Mouse (Mus musculus) T-helper 1 cell (primary cell): Measurements from ENCODE around the gene Zfp358.

Experiments used
- in situ Hi-C: fragments of 300-600 bp; cut with MboI, MseI; formaldehyde crosslinking; loops from one replicate; pipeline ENCODE4 v1.15.1; 2025; ENCODE audit warnings: high pct_unique_total_duplicates

The Zfp358 gene

DNA sequence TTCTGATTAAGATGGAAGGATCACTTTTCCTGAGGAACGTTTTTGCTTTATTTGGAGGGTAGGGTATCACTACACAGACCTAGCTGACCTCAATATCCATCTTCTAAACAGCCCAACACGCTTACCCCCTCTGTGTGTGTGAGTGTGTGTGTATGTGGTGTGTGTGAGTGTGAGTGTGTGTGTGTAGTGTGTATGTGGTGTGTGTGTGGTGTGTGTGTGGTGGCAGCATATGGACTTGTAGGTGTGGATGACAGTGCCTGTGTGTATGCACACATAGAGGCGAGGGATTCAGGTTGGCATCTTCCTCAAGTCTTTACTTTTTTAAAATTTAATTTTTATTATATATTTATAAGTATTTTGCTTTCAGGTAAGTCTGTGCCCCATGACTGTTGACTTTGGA is 5.6 kb downstream of the Zfp358 start:
- in situ Hi-C loops, result no loop called here

- in situ Hi-C loops, result no loop called here
Observed at GRCm38 (mm10) chr8:3499751-3500150, 6.8 kb downstream of the Zfp358 start.

DNA sequence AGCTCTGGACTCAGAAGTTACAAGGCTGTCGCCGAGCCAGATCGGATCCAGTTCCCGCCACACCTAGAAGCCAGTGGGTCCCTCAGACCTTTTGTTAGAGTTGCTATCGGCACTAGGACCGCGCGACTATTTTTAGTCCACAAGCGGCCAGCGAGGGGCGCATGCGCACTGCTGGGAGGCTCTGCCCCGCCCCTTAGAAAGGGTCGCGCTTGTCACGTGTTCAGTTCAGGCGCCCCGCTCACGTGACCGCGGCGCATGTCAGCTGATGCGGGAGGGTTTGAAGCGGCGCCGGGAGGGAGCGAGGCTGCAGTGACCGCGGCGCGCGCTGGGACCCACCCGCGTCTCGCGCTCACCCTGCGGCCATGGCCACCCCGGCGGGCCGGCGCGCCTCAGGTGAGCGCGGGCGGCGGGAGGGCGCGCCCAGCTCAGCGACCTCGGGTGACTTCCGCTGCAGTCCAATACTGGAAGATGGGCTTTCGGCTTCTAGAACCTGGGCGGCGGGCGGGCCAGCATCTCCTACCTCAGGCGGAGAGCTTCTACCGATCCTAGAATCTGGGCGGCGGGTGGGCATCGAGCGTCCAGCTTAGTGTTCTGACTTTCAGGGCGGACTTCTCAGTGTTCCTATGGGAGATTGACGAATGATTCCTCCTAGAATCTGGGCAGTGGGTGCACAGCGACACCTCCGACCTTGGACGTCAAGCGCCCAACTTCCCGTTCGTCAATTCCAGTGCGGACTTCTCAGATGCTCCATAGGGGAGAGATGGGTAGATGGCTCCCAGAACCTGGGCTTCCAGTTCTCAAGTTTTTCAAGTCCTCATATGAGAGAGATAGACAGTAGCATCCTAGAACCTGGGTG is 7.5 kb downstream of the Zfp358 start, which contains the start of gene Mcoln1:
Mcoln1 (plus strand) TSS at position 223 of the 856 bp plus-strand sequence.
- in situ Hi-C loops, result no loop called here

DNA sequence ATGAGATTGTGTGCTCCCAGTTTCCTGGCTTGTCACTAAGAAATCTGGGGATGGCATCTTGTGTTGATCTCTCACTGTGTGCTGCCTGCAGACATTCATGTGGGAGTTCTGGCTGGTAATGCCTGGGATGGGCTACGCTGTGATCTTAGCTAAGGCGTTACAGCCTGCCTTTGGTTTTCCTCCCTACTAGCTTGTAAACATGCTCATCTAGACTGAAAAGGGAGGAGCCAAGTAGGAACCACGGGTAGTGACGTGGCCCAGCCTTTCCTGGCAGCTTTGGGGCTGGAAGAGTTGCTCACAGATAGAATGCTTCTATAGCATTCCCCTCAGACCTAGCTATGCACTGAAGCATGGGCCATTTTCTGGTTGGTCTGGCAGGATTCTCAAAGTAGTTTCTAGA is 9.3 kb downstream of the Zfp358 start:
- in situ Hi-C loops, result no loop called here

DNA sequence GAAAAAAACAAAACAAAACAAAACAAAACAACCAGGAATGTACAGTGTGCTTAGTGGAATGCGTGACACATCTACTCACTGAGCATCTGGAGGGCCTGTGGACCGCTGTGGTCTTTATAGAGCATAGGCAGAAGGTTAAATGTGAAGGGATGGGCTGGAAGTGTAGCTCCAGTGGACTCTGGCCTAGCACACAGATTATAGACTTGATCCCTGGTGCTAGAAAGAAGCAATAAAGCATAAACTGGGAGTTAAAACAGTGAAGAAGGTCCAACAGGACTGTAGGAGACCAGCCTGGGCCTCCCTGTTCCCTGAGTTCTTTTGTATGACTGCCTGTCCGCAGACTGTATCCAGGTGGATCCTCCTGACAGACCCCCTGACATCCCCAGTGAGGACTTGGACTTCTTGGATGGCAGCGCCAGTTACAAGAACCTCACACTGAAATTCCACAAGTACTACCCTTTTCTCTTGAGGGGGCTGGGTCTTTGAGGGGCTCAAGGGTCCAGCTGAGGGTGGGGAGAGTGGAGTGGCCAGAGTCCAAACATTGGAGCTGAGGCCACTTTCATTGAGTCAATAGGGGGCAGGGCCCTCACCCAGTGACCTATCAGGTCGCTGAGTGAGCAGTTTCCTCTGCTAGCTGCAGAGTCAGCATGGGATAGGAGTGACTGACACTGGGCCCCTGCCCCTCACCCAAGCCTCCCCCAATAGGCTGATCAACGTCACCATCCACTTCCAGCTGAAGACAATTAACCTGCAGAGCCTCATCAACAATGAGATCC is 15.2 kb downstream of the Zfp358 start:
- in situ Hi-C loops, result no loop called here

GRCm38 (mm10) chr8:3514681-3515247 is 21.8 kb downstream of the Zfp358 start:
- in situ Hi-C loops, result no loop called here

DNA sequence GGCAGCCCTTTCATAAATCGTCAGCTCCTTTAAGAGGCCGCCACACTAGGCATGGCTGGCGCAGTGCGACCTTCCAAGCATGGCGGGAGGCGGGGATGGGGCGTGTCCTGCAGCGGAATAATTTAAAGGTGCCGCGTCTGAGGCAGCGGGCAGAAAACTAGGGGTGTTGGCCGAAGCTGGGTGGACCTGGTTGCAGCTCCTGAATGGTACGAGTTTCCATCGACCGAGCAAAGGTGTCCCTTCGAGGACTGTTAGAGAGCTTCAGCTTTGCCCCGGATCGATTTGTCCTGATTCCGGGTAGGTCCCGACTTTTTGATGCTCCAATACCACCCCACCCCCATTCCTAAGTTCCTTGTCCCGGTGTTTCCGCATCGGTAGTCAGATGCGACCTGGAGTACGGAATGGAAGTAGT is 22.3 kb downstream of the Zfp358 start, which contains the start of gene Pnpla6:
Pnpla6 (plus strand) TSS at position 125 of the 412 bp plus-strand sequence.
- in situ Hi-C loops, result no loop called here

DNA sequence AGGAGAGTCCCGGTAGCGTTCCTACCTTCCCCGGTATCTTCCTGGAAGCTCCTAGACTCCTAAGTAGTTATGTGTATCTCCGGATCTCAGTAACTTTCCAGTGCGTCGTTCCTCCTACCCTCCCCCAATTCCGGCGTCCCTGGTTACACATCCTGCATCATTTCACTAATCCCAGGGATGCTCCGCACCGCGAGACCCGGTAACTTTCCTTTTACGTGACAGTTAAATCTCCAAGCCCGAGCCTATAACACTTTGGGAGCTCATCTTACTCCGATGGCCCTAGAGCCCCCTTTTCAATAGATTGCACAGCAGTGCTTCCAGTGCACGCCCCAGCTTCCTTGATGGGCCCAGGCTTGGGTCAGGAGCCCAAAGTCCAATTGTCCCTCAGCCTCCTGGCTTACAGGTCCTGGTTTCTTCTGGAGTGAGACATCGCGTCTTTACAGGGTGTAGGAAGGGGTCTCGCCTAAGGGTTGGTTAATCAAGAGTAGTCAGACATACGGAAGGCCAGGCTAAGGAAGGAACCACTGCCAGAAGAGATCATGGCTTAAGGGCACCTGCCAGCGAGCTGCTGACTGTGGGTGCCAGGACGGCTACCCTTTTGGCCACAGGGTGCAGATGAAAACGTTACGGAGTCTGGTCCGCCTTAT is 23.0 kb downstream of the Zfp358 start:
- in situ Hi-C loops, result no loop called here

DNA sequence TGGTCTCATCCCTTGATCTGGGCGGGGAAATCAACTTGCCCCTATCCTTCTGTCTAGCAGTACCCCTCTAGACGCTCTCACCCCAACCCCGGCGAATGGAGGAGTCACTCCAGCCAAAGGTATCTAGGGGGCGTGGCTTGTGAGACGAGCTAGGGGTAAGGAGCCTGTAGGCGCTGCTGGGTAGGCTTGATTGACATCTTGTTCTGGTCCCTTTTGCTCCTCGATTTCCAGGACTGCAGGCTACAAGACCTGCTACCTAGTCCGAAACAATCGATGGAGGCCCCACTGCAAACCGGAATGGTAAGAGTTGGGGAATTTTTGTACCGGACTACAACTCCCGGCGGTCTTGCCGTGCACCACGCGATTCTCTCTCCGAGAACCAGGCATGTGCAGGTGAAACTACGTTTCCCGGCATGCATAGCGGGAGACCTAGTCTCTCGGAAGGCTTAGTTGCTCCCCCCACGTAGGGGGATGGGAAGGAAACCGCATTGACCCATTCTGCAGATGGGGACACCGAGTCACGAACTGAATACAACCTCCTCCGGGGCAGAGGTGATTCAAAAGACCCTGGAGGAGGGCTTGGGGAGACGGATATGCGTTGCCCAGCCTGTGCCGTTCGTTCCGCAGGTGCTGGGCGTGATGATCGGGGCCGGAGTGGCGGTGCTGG is 23.6 kb downstream of the Zfp358 start:
- in situ Hi-C loops, result no loop called here

GRCm38 (mm10) chr8:3517117-3517495 is 24.2 kb downstream of the Zfp358 start:
- in situ Hi-C loops, result no loop called here

DNA sequence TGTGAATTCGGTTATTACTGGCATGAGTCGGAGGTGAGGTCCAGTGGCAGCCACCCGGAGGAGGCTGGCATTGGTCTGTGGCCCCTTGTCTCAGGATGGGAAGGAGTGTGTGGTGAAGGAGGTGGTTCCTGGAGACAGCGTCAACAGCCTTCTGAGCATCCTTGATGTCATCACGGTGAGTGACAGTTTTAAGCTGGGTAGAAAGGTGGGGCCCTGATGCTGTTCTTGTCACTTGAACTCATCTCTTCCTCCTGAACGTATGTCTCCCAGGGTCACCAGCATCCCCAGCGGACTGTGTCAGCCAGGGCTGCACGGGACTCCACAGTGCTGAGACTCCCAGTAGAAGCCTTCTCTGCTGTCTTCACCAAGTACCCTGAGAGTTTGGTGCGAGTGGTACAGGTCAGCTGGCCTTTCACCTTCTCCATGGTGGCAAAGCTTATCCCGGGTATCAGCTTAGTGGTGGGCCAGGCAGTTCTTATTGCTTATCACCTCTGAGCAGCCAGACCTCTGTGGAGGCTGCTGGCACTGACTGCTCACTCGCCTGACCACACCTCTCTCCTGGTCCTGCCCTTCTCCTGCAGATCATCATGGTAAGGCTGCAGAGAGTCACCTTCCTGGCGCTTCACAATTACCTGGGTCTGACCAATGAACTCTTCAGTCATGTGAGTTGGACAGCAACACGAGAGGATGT is 29.2 kb downstream of the Zfp358 start:
- in situ Hi-C loops, result no loop called here

GRCm38 (mm10) chr8:3530816-3531215 is 37.9 kb downstream of the Zfp358 start:
- in situ Hi-C loops, result no loop called here

- in situ Hi-C loops, result no loop called here
Observed at GRCm38 (mm10) chr8:3531936-3532335, 39.0 kb downstream of the Zfp358 start.

DNA sequence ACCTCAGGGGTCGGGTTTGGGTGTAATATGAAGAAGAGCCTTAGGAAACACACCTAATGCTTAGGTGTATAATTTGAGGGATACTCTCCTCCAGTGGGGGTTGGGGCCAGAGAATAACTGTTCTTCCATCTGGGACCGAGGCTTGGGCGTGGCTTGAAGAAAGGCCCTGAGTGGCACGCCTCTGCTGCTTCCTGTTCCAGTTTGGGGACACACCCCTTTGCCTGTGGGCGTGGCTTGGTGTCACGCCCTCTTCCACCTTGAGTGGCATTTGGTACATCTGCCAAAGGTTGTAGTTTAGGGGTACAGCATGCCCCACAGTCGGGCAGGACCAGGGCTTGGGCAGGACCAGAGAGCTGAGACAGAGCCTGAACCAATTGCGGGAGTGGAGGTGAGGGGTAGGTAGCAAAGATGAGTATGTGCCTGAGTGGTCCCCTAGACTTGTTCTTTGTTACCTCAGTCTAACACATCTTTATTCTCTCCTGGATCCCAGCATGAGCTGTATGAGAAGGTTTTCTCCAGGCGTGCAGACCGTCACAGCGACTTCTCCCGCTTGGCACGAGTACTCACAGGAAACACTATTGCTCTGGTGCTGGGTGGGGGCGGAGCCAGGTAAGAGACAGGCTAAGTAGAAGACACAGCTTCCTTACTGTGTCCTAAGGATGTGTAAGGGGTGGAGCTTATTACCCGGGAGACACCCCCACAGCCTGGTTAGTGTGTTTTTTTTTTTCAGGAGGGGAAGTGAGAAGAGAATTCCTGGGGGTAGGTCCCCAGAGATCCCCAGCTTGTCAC is 43.3 kb downstream of the Zfp358 start:
- in situ Hi-C loops, result no loop called here

GRCm38 (mm10) chr8:3536940-3537339 is 44.0 kb downstream of the Zfp358 start:
- in situ Hi-C loops, result no loop called here

DNA sequence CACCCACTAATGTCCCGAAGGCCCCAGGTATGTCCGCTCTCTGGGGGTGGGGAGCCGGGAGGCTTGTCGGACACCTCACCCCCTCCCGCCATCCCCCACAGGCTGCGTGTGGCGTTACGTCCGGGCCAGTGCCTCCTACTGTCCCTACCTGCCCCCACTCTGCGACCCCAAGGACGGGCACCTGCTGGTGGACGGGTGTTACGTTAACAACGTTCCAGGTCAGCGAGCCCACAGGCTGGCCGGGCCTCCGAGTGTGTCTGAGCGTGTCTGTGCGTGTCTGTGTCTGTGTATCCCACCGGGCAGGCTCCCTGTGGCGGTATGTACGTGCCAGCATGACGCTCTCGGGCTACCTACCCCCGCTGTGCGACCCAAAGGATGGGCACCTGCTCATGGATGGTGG is 44.7 kb downstream of the Zfp358 start:
- in situ Hi-C loops, result no loop called here

GRCm38 (mm10) chr8:3539146-3539545 is 46.2 kb downstream of the Zfp358 start:
- in situ Hi-C loops, result no loop called here

DNA sequence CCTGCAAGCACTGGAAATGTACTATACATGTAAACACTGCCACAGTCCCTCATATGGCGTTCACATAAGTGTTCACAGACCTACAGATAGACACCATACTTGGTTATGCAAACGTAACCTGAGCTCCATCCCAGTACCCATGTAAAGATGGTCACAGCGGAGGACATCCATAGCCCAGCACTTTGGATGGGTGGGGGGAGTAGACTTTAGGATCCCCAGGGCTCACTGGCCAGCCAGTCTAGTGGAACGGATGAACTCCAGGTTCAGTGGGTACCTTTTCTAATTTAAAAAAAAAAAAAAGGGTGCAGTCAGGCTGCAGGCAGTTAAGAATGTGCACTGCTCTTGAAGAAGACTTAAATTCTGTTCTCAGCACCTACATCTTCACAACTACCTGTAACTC is 47.1 kb downstream of the Zfp358 start:
- in situ Hi-C loops, result no loop called here

GRCm38 (mm10) chr8:3546511-3546910 is 53.6 kb downstream of the Zfp358 start:
- in situ Hi-C loops, result no loop called here
